Mouse (Mus musculus) E14TG2a.4 (cell line): ENCODE results near the gene Tbc1d9b.

ENCODE experiments used
- CTCF ChIP-seq: conservative IDR thresholded peaks from 2 replicates; pipeline ENCODE4 v1.5.1; 2014; ENCODE audit warnings: low read length
- NANOG ChIP-seq: IDR thresholded peaks from 2 replicates; pipeline ENCODE4 v1.6.1; 2014; ENCODE audit warnings: borderline replicate concordance, low read length, mixed read lengths
- POU5F1 ChIP-seq: IDR thresholded peaks from 2 replicates; pipeline ENCODE4 v1.6.1; 2014; ENCODE audit warnings: low read length, borderline replicate concordance

GRCm38 (mm10) chr11:50139571-50139970 lies 8.4 kb downstream of the Tbc1d9b start:
- TF ChIP-seq CTCF = no peak
- TF ChIP-seq NANOG = no peak
- no peak for TF ChIP-seq POU5F1
